Mouse (Mus musculus) G1E (cell line): Measurements from ENCODE around the gene Fry. TPM values are rescaled to one million over a fixed set of nuclear protein-coding genes. Genes with fewer than 3 reads are reported as not detected.

Experiments used
- ATAC-seq: 2 replicates; pipeline ENCODE4 v1.8.0; 2016; ENCODE audit warnings: mild to moderate bottlenecking; ENCODE audit not compliant: insufficient number of reproducible peaks, poor library complexity, low FRiP score, severe bottlenecking; ENCODE audit errors: extremely low read depth
- DNase-seq: peaks from one replicate; pipeline ENCODE4 v3.0.0; 2012; ENCODE audit warnings: low spot score
- H3K27me3 ChIP-seq: 2 replicates; pipeline ENCODE4 v1.6.1; 2012; ENCODE audit warnings: mild to moderate bottlenecking, low read length, inconsistent platforms; ENCODE audit not compliant: insufficient read depth
- H3K36me3 ChIP-seq: replicated peaks from 2 replicates; pipeline ENCODE3; 2012; ENCODE audit warnings: mild to moderate bottlenecking, inconsistent platforms
- H3K4me1 ChIP-seq: 2 replicates; pipeline ENCODE4 v1.6.1; 2012; ENCODE audit warnings: low read depth, low read length, inconsistent platforms, mixed read lengths; ENCODE audit not compliant: insufficient read depth
- H3K4me3 ChIP-seq: 2 replicates; pipeline ENCODE4 v1.5.1; 2012; ENCODE audit warnings: low read depth, mild to moderate bottlenecking, inconsistent platforms, low read length, moderate library complexity, mixed read lengths
- H3K9me3 ChIP-seq: replicated peaks from 2 replicates; pipeline ENCODE4 v1.6.1; 2012; ENCODE audit warnings: inconsistent platforms
- CTCF ChIP-seq: IDR thresholded peaks from 2 replicates; pipeline ENCODE4 v1.5.1; 2012; ENCODE audit warnings: low read depth, low read length, inconsistent platforms, mixed read lengths
- GATA1 ChIP-seq: IDR thresholded peaks from 2 replicates; pipeline ENCODE4 v1.6.1; 2012; ENCODE audit warnings: borderline replicate concordance, low read length, inconsistent platforms, mixed read lengths
- GATA2 ChIP-seq: IDR thresholded peaks from 2 replicates; pipeline ENCODE4 v1.6.1; 2012; ENCODE audit warnings: low read depth, low read length, inconsistent platforms, borderline replicate concordance
- POLR2AphosphoS5 ChIP-seq: IDR thresholded peaks from 2 replicates; pipeline ENCODE4 v1.6.1; 2012; ENCODE audit warnings: low read depth, low read length, inconsistent platforms; ENCODE audit not compliant: insufficient replicate concordance
- TAL1 ChIP-seq: conservative IDR thresholded peaks from 2 replicates; pipeline ENCODE4 v1.6.1; 2012; ENCODE audit warnings: low read depth, low read length, inconsistent platforms, mixed read lengths
- polyA plus RNA-seq: library from polyadenylated mRNA; stranded (reverse); fragments of >175 nt; gene quantifications from 2 replicates; pipeline ENCODE4 v1.2.3, GENCODE M21; 2012
- total RNA-seq, 2 experiments: library from RNA; stranded (forward) in 1 of 2; stranded (reverse) in 1 of 2; fragments of 200-1000 nt in 1 of 2; fragments of >200 nt in 1 of 2; fragmentation: Nextera tagmentation in 1 of 2; gene quantifications; 2 replicates each; pipeline ENCODE4 v1.2.3; 2014 to 2017

Fry gene
- total and polyA plus RNA-seq, 3 experiments, result 2.6 to 5.5 (median 2.7) TPM

- no peak overlapping the region for H3K4me3 ChIP-seq
- peaks cover 38% of the 10 kb centered on the region for H3K9me3 ChIP-seq
- H3K4me1 ChIP-seq, result no peaks in the 10 kb centered on the region
- DNase-seq (no peak), ATAC-seq (no peak)
- no peak for TF ChIP-seq POLR2AphosphoS5
- no peak for TF ChIP-seq GATA1
- no peak for TF ChIP-seq CTCF
- no peak for TF ChIP-seq GATA2
- TF ChIP-seq TAL1, result no peak
- no peaks in the 10 kb centered on the region for H3K27me3 ChIP-seq
- H3K36me3 ChIP-seq, result no peaks in the 10 kb centered on the region
Measured at GRCm38 (mm10) chr5:150186676-150187075, 68.2 kb downstream of the Fry start.

- TF ChIP-seq TAL1 (no peak), GATA1 (no peak), POLR2AphosphoS5 (no peak), CTCF (no peak), GATA2 (no peak)
- DNase-seq, result no peak
- Histone ChIP-seq H3K27me3 (no peaks in the 10 kb centered on the region), H3K36me3 (no peaks in the 10 kb centered on the region), H3K4me3 (no peak overlapping the region), H3K4me1 (no peaks in the 10 kb centered on the region), H3K9me3 (peaks cover 38% of the 10 kb centered on the region)
- ATAC-seq, result no peak
Measured at GRCm38 (mm10) chr5:150188031-150188430, 69.6 kb downstream of the Fry start.

- ATAC-seq, result no peak
- H3K4me1 ChIP-seq, result no peaks in the 10 kb centered on the region
- DNase-seq, result no peak
- H3K27me3 ChIP-seq, result no peaks in the 10 kb centered on the region
- no peaks in the 10 kb centered on the region for H3K36me3 ChIP-seq
- no peak overlapping the region for H3K4me3 ChIP-seq
- TF ChIP-seq GATA1 (no peak), POLR2AphosphoS5 (no peak; the same call in 1 of the 2 replicates), GATA2 (no peak), CTCF (no peak), TAL1 (no peak)
- peaks cover 48% of the 10 kb centered on the region for H3K9me3 ChIP-seq
Measured at GRCm38 (mm10) chr5:150190454-150191358, 72.3 kb downstream of the Fry start.

GRCm38 (mm10) chr5:150195514-150196210 lies 77.2 kb downstream of the Fry start:
- DNase-seq, result no peak
- H3K4me3 ChIP-seq, result no peak overlapping the region
- no peaks in the 10 kb centered on the region for H3K27me3 ChIP-seq
- peaks cover 57% of the 10 kb centered on the region for H3K9me3 ChIP-seq
- TF ChIP-seq GATA2 (no peak), TAL1 (no peak), GATA1 (no peak), POLR2AphosphoS5 (no peak), CTCF (no peak)
- ATAC-seq, result no peak
- H3K36me3 ChIP-seq, result no peaks in the 10 kb centered on the region
- H3K4me1 ChIP-seq, result no peaks in the 10 kb centered on the region

- no peaks in the 10 kb centered on the region for H3K4me1 ChIP-seq
- H3K9me3 ChIP-seq, result peaks cover 56% of the 10 kb centered on the region
- ATAC-seq (no peak), DNase-seq (no peak)
- TF ChIP-seq GATA2 (no peak), CTCF (no peak), TAL1 (no peak), GATA1 (no peak), POLR2AphosphoS5 (no peak)
- H3K27me3 ChIP-seq, result no peaks in the 10 kb centered on the region
- no peak overlapping the region for H3K4me3 ChIP-seq
- H3K36me3 ChIP-seq, result no peaks in the 10 kb centered on the region
Measured at GRCm38 (mm10) chr5:150196211-150196585, 77.8 kb downstream of the Fry start.

GRCm38 (mm10) chr5:150196881-150197311 lies 78.5 kb downstream of the Fry start:
- no peaks in the 10 kb centered on the region for H3K27me3 ChIP-seq
- ATAC-seq (no peak), DNase-seq (no peak)
- H3K4me1 ChIP-seq, result no peaks in the 10 kb centered on the region
- TF ChIP-seq CTCF (no peak), POLR2AphosphoS5 (no peak), GATA1 (no peak), GATA2 (no peak), TAL1 (no peak)
- peaks cover 58% of the 10 kb centered on the region for H3K9me3 ChIP-seq
- no peak overlapping the region for H3K4me3 ChIP-seq
- H3K36me3 ChIP-seq, result no peaks in the 10 kb centered on the region
